Mouse (Mus musculus) forebrain, embryonic 14.5 days (tissue): ENCODE measurements around the gene Rps6ka1. TPM values are rescaled to one million over a fixed set of nuclear protein-coding genes. Genes with fewer than 3 reads are reported as not detected.
"Not testable (repeated sequence)": the region's sequence is repeated elsewhere in the genome, so short reads cannot be mapped to it uniquely, and the experiment has no call there.

Experiments used
- ATAC-seq: fragments of 200-750 bp; cut with Nextera tagmentation; 2 replicates; pipeline ENCODE4 v1.8.0; 2017; ENCODE audit warnings: mild to moderate bottlenecking, moderate library complexity
- DNase-seq: peaks from one replicate; pipeline ENCODE4 v3.0.0-alpha.2; 2015; ENCODE audit warnings: low spot score
- H3K27ac ChIP-seq: fragments of 300-500 bp; sonication (generic); 2 replicates; pipeline ENCODE4 v1.5.1; 2014; ENCODE audit warnings: low read depth, mild to moderate bottlenecking, control low read depth, low read length, moderate library complexity
- H3K27me3 ChIP-seq: fragments of 300-500 bp; sonication (generic); replicated peaks from 2 replicates; pipeline ENCODE4 v1.6.1; 2014; ENCODE audit warnings: low read length, control low read depth, mixed read lengths; ENCODE audit not compliant: control insufficient read depth, insufficient read depth
- H3K36me3 ChIP-seq: fragments of 300-500 bp; sonication (generic); 2 replicates; pipeline ENCODE4 v1.6.1; 2014; ENCODE audit warnings: low read length, control low read depth; ENCODE audit not compliant: control insufficient read depth, insufficient read depth
- H3K4me1 ChIP-seq: fragments of 300-500 bp; sonication (generic); 2 replicates; pipeline ENCODE4 v1.6.1; 2014; ENCODE audit warnings: antibody characterized with exemption, low read length, control low read depth; ENCODE audit not compliant: control insufficient read depth, insufficient read depth
- H3K4me2 ChIP-seq: fragments of 300-500 bp; sonication (generic); 2 replicates; pipeline ENCODE4 v1.6.1; 2014; ENCODE audit warnings: mild to moderate bottlenecking, control low read depth, low read length
- H3K4me3 ChIP-seq: fragments of 300-500 bp; sonication (generic); 2 replicates; pipeline ENCODE4 v1.5.1; 2014; ENCODE audit warnings: low read depth, low read length, control low read depth
- H3K9ac ChIP-seq: fragments of 300-500 bp; sonication (generic); 2 replicates; pipeline ENCODE4 v1.6.1; 2014; ENCODE audit warnings: mild to moderate bottlenecking, low read length, control low read depth, moderate library complexity
- H3K9me3 ChIP-seq: fragments of 300-500 bp; sonication (generic); replicated peaks from 2 replicates; pipeline ENCODE4 v1.6.1; 2016; ENCODE audit warnings: low read length, control low read depth, mixed read lengths; ENCODE audit not compliant: control insufficient read depth
- WGBS: fragments of 180-500 bp; shearing (Covaris S2); extraction: QIAGEN DNeasy Blood & Tissue Kit; methylation state at CpG from one replicate; pipeline ENCODE4 v1.1.7; 2014; 5-methylcytosine and 5-hydroxymethylcytosine counted together
- polyA plus RNA-seq: library from polyadenylated mRNA; unstranded; fragments of >200 nt; fragmentation: Nextera tagmentation; extraction: Ambion mirVana; gene quantifications from 2 replicates; pipeline ENCODE4 v1.2.1, GENCODE M21; 2014

Rps6ka1 gene
- polyA plus RNA-seq, 1 experiment from 2014 or later: 13.5 TPM

GRCm38 (mm10) chr4:133854621-133855020 lies 33.0 kb downstream of the Rps6ka1 start:
- Histone ChIP-seq H3K4me3 (no peak overlapping the region), H3K4me1 (no peaks in the 10 kb centered on the region), H3K27ac (0 out of 2 replicates have a peak overlapping the region, but pooled peaks have one; percentile 5), H3K9ac (no peak overlapping the region), H3K36me3 (0 out of 2 replicates have a peak, but pooled peaks cover 3% of the 10 kb centered on the region), H3K27me3 (no peaks in the 10 kb centered on the region), H3K9me3 (no peaks in the 10 kb centered on the region), H3K4me2 (no peak overlapping the region)
- DNase-seq: no peak
- 93% methylated on average over 4 of the region's 4 CpGs for WGBS
- ATAC-seq: no peak

DNA sequence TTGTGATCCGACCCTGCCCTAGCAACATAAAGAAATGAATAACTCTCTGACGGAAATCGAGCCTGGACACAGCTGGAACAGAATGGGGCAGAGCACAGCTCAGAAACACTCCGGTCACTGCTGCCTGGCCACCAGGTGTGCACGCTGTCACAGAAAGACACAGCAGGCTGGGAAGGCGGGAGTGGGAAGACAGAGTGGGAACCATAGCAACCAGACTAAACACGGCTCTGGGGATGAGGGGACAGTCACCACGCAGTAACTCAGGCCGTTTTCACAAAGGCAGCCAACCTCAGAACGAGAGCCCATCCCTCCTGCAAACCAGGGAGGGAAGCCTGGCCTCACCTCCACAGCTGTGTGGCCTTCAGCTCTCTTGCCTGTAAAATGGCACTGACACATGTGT lies 34.0 kb downstream of the Rps6ka1 start:
- 52% methylated on average over 10 of the region's 10 CpGs for whole genome bisulfite sequencing
- no peak overlapping the region for H3K4me3 ChIP-seq
- no peaks in the 10 kb centered on the region for H3K9me3 ChIP-seq
- H3K9ac ChIP-seq: no peak overlapping the region
- no peak overlapping the region for H3K4me2 ChIP-seq
- 0 out of 2 replicates have a peak, but pooled peaks cover 3% of the 10 kb centered on the region for H3K36me3 ChIP-seq
- no peak overlapping the region for H3K27ac ChIP-seq
- no peaks in the 10 kb centered on the region for H3K27me3 ChIP-seq
- DNase-seq: no peak
- ATAC-seq: no peak
- H3K4me1 ChIP-seq: no peaks in the 10 kb centered on the region

GRCm38 (mm10) chr4:133846625-133847024 lies 41.0 kb downstream of the Rps6ka1 start:
- H3K27ac ChIP-seq: no peak overlapping the region
- 0 out of 2 replicates have a peak, but pooled peaks cover 3% of the 10 kb centered on the region for H3K36me3 ChIP-seq
- no peak overlapping the region for H3K4me2 ChIP-seq

DNA sequence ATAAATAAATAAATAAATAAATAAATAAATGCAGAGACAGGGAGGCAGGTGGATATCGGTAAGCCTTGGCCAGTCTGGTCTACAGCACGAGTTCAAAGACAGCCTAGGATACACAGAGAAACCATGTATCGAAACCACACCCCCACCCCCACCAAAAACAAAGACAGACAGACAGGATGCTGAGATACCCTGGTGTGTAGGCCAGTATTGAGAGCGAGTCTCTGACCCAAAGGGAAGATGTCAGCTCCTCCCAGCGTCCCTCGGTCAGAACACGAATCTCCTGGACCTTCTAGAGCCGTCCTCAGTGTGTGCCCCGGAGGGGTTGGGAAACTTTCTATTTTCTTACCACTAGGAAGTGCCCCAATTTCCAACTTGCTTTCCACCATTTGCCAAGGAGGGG lies 42.5 kb downstream of the Rps6ka1 start:
- H3K4me3 ChIP-seq: no peak overlapping the region
- DNase-seq (no peak), ATAC-seq (no peak)
- 92% methylated on average over 9 of the region's 9 CpGs for WGBS
- H3K9ac ChIP-seq: no peak overlapping the region
- H3K36me3 ChIP-seq: no peaks in the 10 kb centered on the region
- H3K4me2 ChIP-seq: no peak overlapping the region
- no peaks in the 10 kb centered on the region for H3K9me3 ChIP-seq
- H3K27ac ChIP-seq: no peak overlapping the region
- H3K4me1 ChIP-seq: no peaks in the 10 kb centered on the region
- no peaks in the 10 kb centered on the region for H3K27me3 ChIP-seq

More at GRCm38 (mm10) chr4:133846625-133847024, 41.0 kb downstream of the Rps6ka1 start:
- DNase-seq (no peak), ATAC-seq (no peak)
- no peaks in the 10 kb centered on the region for H3K4me1 ChIP-seq
- no peak overlapping the region for H3K4me3 ChIP-seq
- no peaks in the 10 kb centered on the region for H3K27me3 ChIP-seq
- no peaks in the 10 kb centered on the region for H3K9me3 ChIP-seq
- H3K9ac ChIP-seq: no peak overlapping the region
- WGBS: 92% methylated on average over 1 of the region's 1 CpGs

GRCm38 (mm10) chr4:133844209-133844841 lies 43.3 kb downstream of the Rps6ka1 start:
- 88% methylated on average over 14 of the region's 14 CpGs for WGBS
- Histone ChIP-seq H3K4me3 (no peak overlapping the region), H3K36me3 (no peaks in the 10 kb centered on the region), H3K27ac (no peak overlapping the region), H3K27me3 (no peaks in the 10 kb centered on the region), H3K9me3 (no peaks in the 10 kb centered on the region), H3K4me1 (no peaks in the 10 kb centered on the region), H3K4me2 (no peak overlapping the region), H3K9ac (no peak overlapping the region)
- DNase-seq (no peak), ATAC-seq (no peak)

DNA sequence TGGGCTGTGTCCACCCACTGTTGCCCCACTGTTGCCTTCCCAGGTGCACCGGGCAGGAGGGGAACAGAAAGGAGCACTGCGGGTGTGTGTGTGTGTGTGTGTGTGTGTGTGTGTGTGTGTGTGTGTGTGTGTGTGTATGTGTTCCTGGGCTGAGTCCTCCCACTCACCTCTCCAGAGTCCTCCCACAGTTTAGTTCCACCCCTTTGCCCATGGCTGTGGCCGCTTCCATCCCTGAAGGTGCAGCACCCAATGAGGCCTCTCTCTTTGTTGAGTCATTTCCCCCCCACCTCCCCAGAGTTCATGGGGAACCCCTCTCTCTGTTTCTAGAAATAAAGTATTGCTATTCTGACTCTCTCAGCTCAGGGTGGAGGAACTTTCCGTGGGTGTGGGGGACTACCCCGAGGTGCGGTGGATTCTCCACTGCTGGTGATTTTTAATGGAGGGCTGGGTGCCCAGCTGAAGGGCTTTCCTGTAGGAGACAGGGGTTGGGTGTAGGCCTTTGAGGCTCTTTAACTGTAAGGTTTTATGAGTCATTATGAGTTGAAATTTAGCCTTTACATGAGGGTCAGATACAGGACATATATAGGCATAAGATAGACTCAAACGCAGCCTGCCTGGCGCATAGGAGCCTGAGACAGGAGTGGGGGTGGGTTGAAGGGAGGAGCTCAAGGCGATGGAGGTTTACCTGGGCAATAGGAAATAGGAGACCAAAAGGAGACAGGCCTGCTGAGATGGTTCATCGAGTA lies 44.4 kb downstream of the Rps6ka1 start:
- ATAC-seq: no peak
- 91% methylated on average over 9 of the region's 10 CpGs for WGBS

DNA sequence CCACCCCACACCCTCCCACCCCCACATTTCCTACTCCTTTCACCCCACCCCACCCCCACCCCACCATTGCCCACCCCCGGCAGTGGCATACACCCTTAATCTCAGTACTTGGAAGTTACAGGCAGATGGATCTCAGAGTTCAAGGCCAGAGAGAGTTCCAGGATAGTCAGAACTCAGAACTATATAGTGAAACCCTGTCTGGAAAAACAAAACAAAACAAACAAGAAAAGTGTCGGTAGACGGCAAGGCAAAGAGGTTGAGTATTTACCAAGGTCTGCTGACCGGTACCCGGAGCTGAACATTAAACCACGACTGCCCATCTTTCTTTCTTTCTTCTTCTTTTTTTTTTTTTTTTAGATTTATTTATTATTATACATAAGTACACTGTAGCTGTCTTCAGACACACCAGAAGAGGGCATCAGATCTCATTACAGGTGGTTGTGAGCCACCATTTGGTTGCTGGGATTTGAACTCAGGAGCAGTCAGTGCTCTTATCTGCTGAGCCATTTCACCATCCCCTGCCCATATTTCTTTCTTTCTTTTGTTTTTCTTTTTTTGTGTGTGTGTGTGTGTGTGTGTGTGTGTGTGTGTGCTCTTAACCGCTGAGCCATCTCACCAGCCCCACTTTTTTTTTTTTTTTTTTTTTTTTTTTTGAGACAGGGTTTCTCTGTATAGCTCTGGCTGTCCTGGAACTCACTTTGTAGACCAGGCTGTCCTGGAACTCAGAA lies 45.7 kb downstream of the Rps6ka1 start:
- H3K27me3 ChIP-seq, H3K27ac ChIP-seq, H3K4me2 ChIP-seq, H3K9ac ChIP-seq, DNase-seq, H3K36me3 ChIP-seq, H3K4me3 ChIP-seq, ATAC-seq, H3K4me1 ChIP-seq, H3K9me3 ChIP-seq: not testable (repeated sequence)
- WGBS: 95% methylated on average over 7 of the region's 7 CpGs

More for the DNA sequence above, 44.4 kb downstream of the Rps6ka1 start:
- DNase-seq: no peak
- no peaks in the 10 kb centered on the region for H3K4me1 ChIP-seq
- H3K27me3 ChIP-seq: no peaks in the 10 kb centered on the region
- H3K9ac ChIP-seq: no peak overlapping the region
- no peaks in the 10 kb centered on the region for H3K36me3 ChIP-seq
- H3K27ac ChIP-seq: no peak overlapping the region
- no peak overlapping the region for H3K4me3 ChIP-seq
- H3K9me3 ChIP-seq: no peaks in the 10 kb centered on the region
- no peak overlapping the region for H3K4me2 ChIP-seq

- Histone ChIP-seq H3K4me2 (no peak overlapping the region), H3K4me3 (no peak overlapping the region), H3K27me3 (no peaks in the 10 kb centered on the region), H3K27ac (no peak overlapping the region), H3K9me3 (no peaks in the 10 kb centered on the region), H3K9ac (no peak overlapping the region), H3K36me3 (no peaks in the 10 kb centered on the region), H3K4me1 (no peaks in the 10 kb centered on the region)
- 49% methylated on average over 9 of the region's 9 CpGs for WGBS
- DNase-seq (no peak), ATAC-seq (no peak)
These were observed 46.6 kb downstream of the Rps6ka1 start for GRCm38 (mm10) chr4:133841035-133841434.
